Mouse (Mus musculus) heart, embryonic 10.5 days (tissue): ENCODE measurements around the gene Gm21992. TPM values are rescaled to one million over a fixed set of nuclear protein-coding genes. Genes with fewer than 3 reads are reported as not detected.

Source experiments
- DNase-seq: peaks from one replicate; pipeline ENCODE4 v3.0.0-alpha.2; 2017; ENCODE audit warnings: low spot score
- H3K27ac ChIP-seq: fragments of 300-500 bp; sonication (generic); 2 replicates; pipeline ENCODE4 v1.5.1; 2016; ENCODE audit warnings: mild to moderate bottlenecking
- H3K27me3 ChIP-seq: fragments of 300-500 bp; sonication (generic); 2 replicates; pipeline ENCODE4 v1.6.1; 2016; ENCODE audit warnings: mild to moderate bottlenecking; ENCODE audit not compliant: poor library complexity, insufficient read depth, severe bottlenecking
- H3K36me3 ChIP-seq: fragments of 300-500 bp; sonication (generic); 2 replicates; pipeline ENCODE4 v1.6.1; 2016; ENCODE audit warnings: mild to moderate bottlenecking, moderate library complexity
- H3K4me1 ChIP-seq: fragments of 300-500 bp; sonication (generic); 2 replicates; pipeline ENCODE4 v1.6.1; 2016; ENCODE audit warnings: mild to moderate bottlenecking
- H3K4me3 ChIP-seq: fragments of 300-500 bp; sonication (generic); 2 replicates; pipeline ENCODE4 v1.5.1; 2016; ENCODE audit warnings: mild to moderate bottlenecking, moderate library complexity
- H3K9me3 ChIP-seq: fragments of 300-500 bp; sonication (generic); 2 replicates; pipeline ENCODE4 v1.6.1; 2016; ENCODE audit warnings: mild to moderate bottlenecking, moderate library complexity
- WGBS: fragments of 180-500 bp; shearing (Covaris S2); methylation state at CpG from one replicate; pipeline ENCODE4 v1.1.7; 2016; 5-methylcytosine and 5-hydroxymethylcytosine counted together
- polyA plus RNA-seq: library from polyadenylated mRNA; unstranded; fragments of >200 nt; fragmentation: Nextera tagmentation; extraction: Ambion mirVana; gene quantifications from 2 replicates; pipeline ENCODE4 v1.2.1, GENCODE M21; 2016

The Gm21992 gene
- polyA plus RNA-seq, 1 experiment from 2014 or later, result 21.5 TPM

GRCm38 (mm10) chr19:4810309-4810708 is 1.1 kb downstream of the Gm21992 start:
- H3K36me3 ChIP-seq, result no peaks in the 10 kb centered on the region
- WGBS, result under 1% methylated on average over 14 of the region's 14 CpGs
- H3K27ac ChIP-seq, result peak overlapping the region; percentile 97
- H3K4me1 ChIP-seq, result peaks cover 10% of the 10 kb centered on the region
- H3K27me3 ChIP-seq, result no peaks in the 10 kb centered on the region
- no peaks in the 10 kb centered on the region for H3K9me3 ChIP-seq
- no peak for DNase-seq
- peak overlapping the region; percentile 92 for H3K4me3 ChIP-seq

- Histone ChIP-seq H3K27me3 (no peaks in the 10 kb centered on the region), H3K36me3 (peaks cover 58% of the 10 kb centered on the region), H3K9me3 (no peaks in the 10 kb centered on the region), H3K4me1 (peaks cover 11% of the 10 kb centered on the region; the same call in 1 of the 2 replicates), H3K27ac (no peak overlapping the region), H3K4me3 (no peak overlapping the region)
- DNase-seq, result no peak
- WGBS, result 82% methylated on average over 10 of the region's 10 CpGs
Observed at GRCm38 (mm10) chr19:4803283-4803682, 8.1 kb downstream of the Gm21992 start.

DNA sequence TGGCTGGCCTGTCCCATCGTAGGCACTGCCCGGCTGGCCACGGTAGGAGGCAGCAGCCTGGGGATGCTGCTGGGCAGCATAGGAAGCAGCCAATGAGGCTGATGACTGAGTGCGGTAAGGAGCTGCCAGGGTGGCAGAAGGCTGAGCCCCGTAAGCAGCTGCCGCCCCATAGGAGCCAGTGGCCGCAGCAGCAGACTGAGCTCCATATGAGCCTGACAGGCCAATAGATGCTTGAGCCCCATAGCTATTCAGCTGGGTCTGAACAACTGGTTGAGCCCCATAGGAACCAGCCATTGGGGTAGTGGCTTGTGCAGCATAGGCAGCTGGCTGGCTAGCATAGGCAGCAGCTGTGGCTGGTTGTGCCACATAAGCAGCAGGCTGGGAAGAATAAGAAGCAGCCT is 8.7 kb downstream of the Gm21992 start:
- H3K9me3 ChIP-seq, result no peaks in the 10 kb centered on the region
- H3K27me3 ChIP-seq, result no peaks in the 10 kb centered on the region
- DNase-seq, result no peak
- WGBS, result 97% methylated on average over 7 of the region's 7 CpGs
- H3K4me1 ChIP-seq, result peaks cover 11% of the 10 kb centered on the region; the same call in 1 of the 2 replicates
- no peak overlapping the region for H3K27ac ChIP-seq
- H3K4me3 ChIP-seq, result no peak overlapping the region; the same call in 1 of the 2 replicates
- H3K36me3 ChIP-seq, result peaks cover 63% of the 10 kb centered on the region

DNA sequence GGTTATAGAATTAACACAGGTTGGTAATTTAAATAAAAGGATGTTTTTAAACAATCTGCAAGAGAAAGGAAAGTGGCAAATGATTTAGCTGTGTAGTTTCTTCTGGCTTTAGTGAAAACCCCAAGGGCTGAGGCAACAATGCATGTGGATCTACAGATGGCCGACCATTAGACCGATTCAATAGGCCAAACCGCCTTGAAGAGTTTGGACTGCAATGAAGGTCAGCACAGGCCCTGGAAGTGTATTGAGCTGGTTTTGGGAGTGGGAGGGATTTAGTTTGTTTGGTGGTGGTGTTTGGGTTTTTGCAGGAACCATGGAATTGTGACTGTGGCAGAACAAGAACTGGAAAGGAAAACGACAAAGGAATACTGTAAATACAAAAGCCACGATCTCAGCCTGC is 12.3 kb downstream of the Gm21992 start:
- Histone ChIP-seq H3K4me3 (no peak overlapping the region), H3K36me3 (peaks cover 65% of the 10 kb centered on the region), H3K27ac (no peak overlapping the region), H3K27me3 (no peaks in the 10 kb centered on the region), H3K9me3 (no peaks in the 10 kb centered on the region), H3K4me1 (peaks cover 12% of the 10 kb centered on the region)
- 96% methylated on average over 5 of the region's 5 CpGs for WGBS
- DNase-seq, result no peak

- H3K4me1 ChIP-seq, result peaks cover 3% of the 10 kb centered on the region; the same call in 1 of the 2 replicates
- 92% methylated on average over 2 of the region's 2 CpGs for WGBS
- no peaks in the 10 kb centered on the region for H3K9me3 ChIP-seq
- H3K27me3 ChIP-seq, result no peaks in the 10 kb centered on the region
- H3K27ac ChIP-seq, result no peak overlapping the region
- H3K4me3 ChIP-seq, result no peak overlapping the region
- DNase-seq, result no peak
- peaks cover 53% of the 10 kb centered on the region for H3K36me3 ChIP-seq
Observed at GRCm38 (mm10) chr19:4797846-4798245, 13.6 kb downstream of the Gm21992 start.

DNA sequence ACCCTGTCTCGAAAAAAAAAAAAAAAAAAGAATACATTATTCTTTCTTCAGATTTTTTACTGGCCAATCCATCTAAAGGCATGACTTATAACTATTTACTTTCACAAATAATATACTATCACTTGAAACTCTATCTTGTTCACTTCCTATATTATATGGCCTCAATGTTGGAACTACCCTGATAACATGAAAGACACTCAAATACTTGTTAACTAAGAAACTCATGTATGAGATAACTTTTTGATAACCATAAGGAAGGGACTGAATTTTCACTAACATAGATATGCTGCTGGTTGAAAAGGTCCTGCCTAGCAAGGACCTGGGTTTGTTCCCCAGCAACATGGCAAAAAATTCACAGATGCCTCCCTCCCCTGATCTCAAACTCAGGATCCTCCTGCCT is 15.5 kb downstream of the Gm21992 start:
- no peak overlapping the region for H3K27ac ChIP-seq
- no peaks in the 10 kb centered on the region for H3K9me3 ChIP-seq
- H3K27me3 ChIP-seq, result no peaks in the 10 kb centered on the region
- H3K4me1 ChIP-seq, result peaks cover 15% of the 10 kb centered on the region
- H3K36me3 ChIP-seq, result peaks cover 47% of the 10 kb centered on the region
- H3K4me3 ChIP-seq, result no peak overlapping the region
- no peak for DNase-seq
- WGBS, result 65% methylated on average over 1 of the region's 1 CpGs

GRCm38 (mm10) chr19:4793831-4794422 is 17.5 kb downstream of the Gm21992 start, which contains the start of gene Rbm4:
Gene Rbm4, minus strand, starts transcription at chr19:4793901.
- Histone ChIP-seq H3K36me3 (peaks cover 42% of the 10 kb centered on the region), H3K27me3 (no peaks in the 10 kb centered on the region), H3K4me3 (peak within 1 kb of the TSS; percentile 82), H3K9me3 (no peaks in the 10 kb centered on the region), H3K4me1 (peaks cover 23% of the 10 kb centered on the region), H3K27ac (peak within 1 kb of the TSS; percentile 88)
- under 1% methylated on average over 31 of the region's 31 CpGs for WGBS
- DNase-seq, result peak; percentile 99

DNA sequence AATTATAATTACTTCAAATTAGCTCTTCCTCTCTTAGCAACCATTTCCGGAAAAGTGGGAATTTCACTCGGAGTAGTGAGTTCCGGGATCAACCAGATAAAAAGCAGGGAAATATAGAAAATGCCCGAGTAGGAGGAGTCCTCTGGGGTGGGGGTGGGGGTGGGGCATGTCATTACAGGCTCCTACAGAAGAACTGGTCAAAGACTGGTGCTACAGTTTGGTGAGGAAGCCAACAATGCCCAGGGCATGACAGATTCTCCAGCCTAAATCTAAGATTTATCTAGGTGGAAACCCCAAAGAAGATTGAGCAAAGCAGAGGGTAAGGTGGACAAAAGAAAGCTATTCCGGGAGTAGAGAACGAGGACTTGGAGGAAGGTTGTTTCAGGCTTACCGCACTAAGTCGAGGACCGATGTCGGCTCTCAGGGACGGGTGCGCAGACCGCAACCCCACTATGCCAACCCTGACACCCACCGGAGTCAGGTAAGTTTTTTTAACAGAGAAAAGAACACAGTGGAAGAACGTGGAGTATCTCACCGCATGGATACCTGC is 18.1 kb downstream of the Gm21992 start:
- Histone ChIP-seq H3K4me3 (peak overlapping the region; percentile 82), H3K27me3 (no peaks in the 10 kb centered on the region), H3K27ac (peak overlapping the region; percentile 88), H3K9me3 (no peaks in the 10 kb centered on the region), H3K36me3 (peaks cover 41% of the 10 kb centered on the region), H3K4me1 (peaks cover 23% of the 10 kb centered on the region)
- WGBS, result under 1% methylated on average over 16 of the region's 16 CpGs
- no peak for DNase-seq

- Histone ChIP-seq H3K36me3 (peaks cover 91% of the 10 kb centered on the region), H3K27me3 (no peaks in the 10 kb centered on the region), H3K4me3 (no peak overlapping the region), H3K9me3 (no peaks in the 10 kb centered on the region), H3K4me1 (peaks cover 12% of the 10 kb centered on the region; the same call in 1 of the 2 replicates), H3K27ac (no peak overlapping the region)
- WGBS, result 93% methylated on average over 2 of the region's 2 CpGs
- no peak for DNase-seq
Observed at GRCm38 (mm10) chr19:4786313-4786712, 25.1 kb downstream of the Gm21992 start.

GRCm38 (mm10) chr19:4785206-4785605 is 26.2 kb downstream of the Gm21992 start:
- H3K27ac ChIP-seq, result no peak overlapping the region
- H3K36me3 ChIP-seq, result peaks cover 91% of the 10 kb centered on the region

DNA sequence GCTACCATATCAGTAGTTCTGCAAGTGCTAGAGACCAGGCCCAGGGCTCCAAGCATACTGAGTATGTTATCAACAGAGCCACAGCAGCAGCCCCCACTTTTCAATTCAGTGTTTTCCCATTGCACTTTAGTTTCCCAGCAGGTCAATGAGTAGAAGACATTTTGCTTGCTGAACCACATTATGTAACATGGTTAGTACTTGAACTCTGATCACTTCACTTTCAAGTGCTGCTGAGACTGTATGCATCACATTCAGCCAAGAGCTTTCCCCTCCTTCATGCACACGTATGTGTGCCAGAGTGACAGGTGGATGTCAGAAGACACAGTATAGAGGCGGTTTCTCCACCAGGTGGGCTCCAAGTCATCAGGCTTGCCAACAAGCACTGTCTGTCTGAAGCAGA is 28.5 kb downstream of the Gm21992 start:
- no peak overlapping the region for H3K27ac ChIP-seq
- no peaks in the 10 kb centered on the region for H3K4me1 ChIP-seq
- H3K36me3 ChIP-seq, result peaks cover 88% of the 10 kb centered on the region
- WGBS, result 91% methylated on average over 2 of the region's 2 CpGs
- no peaks in the 10 kb centered on the region for H3K27me3 ChIP-seq
- DNase-seq, result no peak
- no peak overlapping the region for H3K4me3 ChIP-seq
- H3K9me3 ChIP-seq, result no peaks in the 10 kb centered on the region

More at GRCm38 (mm10) chr19:4785206-4785605, 26.2 kb downstream of the Gm21992 start:
- Histone ChIP-seq H3K9me3 (no peaks in the 10 kb centered on the region), H3K4me1 (0 out of 2 replicates have a peak, but pooled peaks cover 1% of the 10 kb centered on the region), H3K27me3 (no peaks in the 10 kb centered on the region), H3K4me3 (no peak overlapping the region)
- 89% methylated on average over 7 of the region's 7 CpGs for WGBS
- no peak for DNase-seq

DNA sequence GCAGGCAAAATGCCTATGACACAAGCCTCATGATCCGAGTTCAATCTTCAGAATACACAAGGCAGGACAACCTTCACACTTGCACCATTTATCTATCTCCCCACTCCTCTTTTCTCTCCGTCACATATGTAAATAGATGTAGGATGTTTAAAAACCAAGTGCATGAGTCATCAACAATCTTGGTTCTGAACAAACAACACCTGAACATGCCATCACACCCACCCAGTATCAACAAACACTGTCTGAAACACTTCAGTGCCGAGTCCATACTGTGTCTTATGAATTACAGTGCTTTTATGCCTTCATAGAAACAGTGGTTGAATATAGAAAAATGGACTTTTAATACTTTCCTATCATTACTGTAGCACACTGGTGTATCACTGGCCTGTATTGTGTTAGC is 38.6 kb downstream of the Gm21992 start:
- no peak for DNase-seq
- Histone ChIP-seq H3K4me1 (no peaks in the 10 kb centered on the region), H3K36me3 (peaks cover 85% of the 10 kb centered on the region), H3K27ac (no peak overlapping the region), H3K27me3 (no peaks in the 10 kb centered on the region), H3K9me3 (no peaks in the 10 kb centered on the region), H3K4me3 (no peak overlapping the region)
- 92% methylated on average over 3 of the region's 3 CpGs for WGBS

GRCm38 (mm10) chr19:4767507-4768148 is 43.8 kb downstream of the Gm21992 start:
- H3K27ac ChIP-seq, result no peak overlapping the region
- no peak overlapping the region for H3K4me3 ChIP-seq
- H3K4me1 ChIP-seq, result no peaks in the 10 kb centered on the region
- no peak for DNase-seq
- WGBS, result 78% methylated on average over 12 of the region's 12 CpGs
- H3K27me3 ChIP-seq, result no peaks in the 10 kb centered on the region
- H3K36me3 ChIP-seq, result peaks cover 89% of the 10 kb centered on the region
- no peaks in the 10 kb centered on the region for H3K9me3 ChIP-seq
